Comparison of ENCODE assay signal across 7 mouse cellular contexts in genomic region chr9:40455336-40456185, GRCm38 (mm10).
A peak's percentile ranks its signal among the peaks of the same experiment; 100 is the strongest.
DNase-seq lines count a peak whose midpoint lies in the region; ATAC-seq and TF ChIP-seq lines count a peak whose summit lies in the region.

No protein-coding gene starts in this region.

- DNase-seq in adrenal gland, adult 2 months: peak; percentile 73
- peak; percentile 34 to 55 for DNase-seq in cerebellum, postnatal 4 days (ENCODE audit: low spot score in 2 of 2)
- peak; percentile 66 for DNase-seq in gastrocnemius, postnatal 14 days
- peak; percentile 91 for DNase-seq in induced T-regulatory cell, adult 2 months (ENCODE audit: low read depth)
- DNase-seq in liver, adult 2 months (ENCODE audit: extremely low read depth, low read depth, low spot score): no peak
- peak; percentile 55 for DNase-seq in midbrain, postnatal 0 days (ENCODE audit: low spot score)
- DNase-seq in spleen, postnatal 10 days (ENCODE audit: low spot score in 2 of 2): peak; percentile 40 to 69

- H3K36me3 ChIP-seq in liver, adult 2 months (ENCODE audit: control insufficient read depth, insufficient read depth, low read length): no peaks in the 10 kb centered on the region
- H3K36me3 ChIP-seq in midbrain, postnatal 0 days (ENCODE audit: insufficient read depth, low read length): no peaks in the 10 kb centered on the region

- ATAC-seq in midbrain, postnatal 0 days (ENCODE audit: low FRiP score): peak; percentile 54; the same call in 1 of the 2 replicates

- under 1% methylated on average over 77 of the region's 77 CpGs for WGBS in liver, adult 2 months
- under 1% methylated on average over 74 of the region's 77 CpGs for WGBS in midbrain, postnatal 0 days

- H3K9me3 ChIP-seq in midbrain, postnatal 0 days (ENCODE audit: low read length): no peaks in the 10 kb centered on the region

- peak overlapping the region; percentile 100 for H3K4me2 ChIP-seq in midbrain, postnatal 0 days (ENCODE audit: low read depth, low read length, poor library complexity, severe bottlenecking)

- H3K27me3 ChIP-seq in liver, adult 2 months (ENCODE audit: control insufficient read depth, insufficient read depth, low read length): peaks cover 5% of the 10 kb centered on the region; the same call in 1 of the 2 replicates
- no peaks in the 10 kb centered on the region for H3K27me3 ChIP-seq in midbrain, postnatal 0 days (ENCODE audit: insufficient read depth, low read length)

- TF ChIP-seq POLR2A in liver, adult 2 months (IDR thresholded peaks at IDR 0.05; ENCODE audit: extremely low read depth, insufficient read depth, low read length): 0 out of 2 replicates have a peak, but pooled peaks have one; percentile 28

- peak overlapping the region; percentile 66 for H3K4me3 ChIP-seq in liver, adult 2 months (ENCODE audit: insufficient read depth, low read depth, low read length)
- H3K4me3 ChIP-seq in midbrain, postnatal 0 days (ENCODE audit: low read depth, low read length): peak overlapping the region; percentile 59

- no peak for TF ChIP-seq CTCF in liver, adult 2 months (IDR thresholded peaks at IDR 0.05; ENCODE audit: low read depth, low read length)
- peak; percentile 30 for TF ChIP-seq CTCF in midbrain, postnatal 0 days (IDR thresholded peaks at IDR 0.05)

- peak overlapping the region; percentile 84 for H3K9ac ChIP-seq in liver, adult 2 months (ENCODE audit: low read depth, low read length)
- peak overlapping the region; percentile 66 for H3K9ac ChIP-seq in midbrain, postnatal 0 days (replicated peaks; ENCODE audit: low read length, poor library complexity, severe bottlenecking)

- H3K79me2 ChIP-seq in liver, adult 2 months (ENCODE audit: control insufficient read depth, insufficient read depth, low read length): no peaks in the 10 kb centered on the region

- H3K27ac ChIP-seq in liver, adult 2 months (replicated peaks; ENCODE audit: insufficient read depth, low read depth, low read length): peak overlapping the region; percentile 60
- no peak overlapping the region for H3K27ac ChIP-seq in midbrain, postnatal 0 days (ENCODE audit: low read depth, low read length)

- intact Hi-C loops in gastrocnemius, postnatal 14 days (cut with DNase I; ENCODE audit: low total_unique reads): no loop called here

- H3K4me1 ChIP-seq in liver, adult 2 months (ENCODE audit: control insufficient read depth, insufficient read depth, low read length): peaks cover 4% of the 10 kb centered on the region; the same call in 1 of the 2 replicates
- H3K4me1 ChIP-seq in midbrain, postnatal 0 days (ENCODE audit: insufficient read depth, low read length): no peaks in the 10 kb centered on the region
